Mouse (Mus musculus): Measurements from ENCODE around the gene Pabpn1l. TPM values are rescaled to one million over a fixed set of nuclear protein-coding genes. Genes with fewer than 3 reads are reported as not detected.
"Not testable (repeated sequence)": the region's sequence is repeated elsewhere in the genome, so short reads cannot be mapped to it uniquely, and the experiment has no call there.

Gene Pabpn1l
- polyA plus RNA-seq, 1 experiment, result 0.25 TPM

GRCm38 (mm10) chr8:122584981-122585380 is 37.6 kb downstream of the Pabpn1l start:
- no peak for TF ChIP-seq GATA1 (IDR thresholded peaks at IDR 0.05; ENCODE audit: borderline replicate concordance, low read length)
- TF ChIP-seq FLI1 (IDR thresholded peaks at IDR 0.05; ENCODE audit: low read length), result no peak
- H3K4me1 ChIP-seq, result peaks cover 54% of the 10 kb centered on the region
- H3K27me3 ChIP-seq (replicated peaks), result peaks cover 13% of the 10 kb centered on the region
- no peaks in the 10 kb centered on the region for H3K9me3 ChIP-seq
- peak overlapping the region; percentile 83 for H3K4me3 ChIP-seq (replicated peaks)
- H3K36me3 ChIP-seq (replicated peaks; ENCODE audit: low read length), result peaks cover 57% of the 10 kb centered on the region

- no peak for TF ChIP-seq FLI1 (IDR thresholded peaks at IDR 0.05; ENCODE audit: low read length)
- no peak for TF ChIP-seq GATA1 (IDR thresholded peaks at IDR 0.05; ENCODE audit: borderline replicate concordance, low read length)
- Histone ChIP-seq H3K4me1 (peaks cover 59% of the 10 kb centered on the region), H3K27me3 (replicated peaks) (peaks cover 15% of the 10 kb centered on the region), H3K36me3 (replicated peaks; ENCODE audit: low read length) (peaks cover 45% of the 10 kb centered on the region), H3K4me3 (replicated peaks) (no peak overlapping the region), H3K9me3 (no peaks in the 10 kb centered on the region)
Measured at GRCm38 (mm10) chr8:122580926-122581325, 41.6 kb downstream of the Pabpn1l start.

DNA sequence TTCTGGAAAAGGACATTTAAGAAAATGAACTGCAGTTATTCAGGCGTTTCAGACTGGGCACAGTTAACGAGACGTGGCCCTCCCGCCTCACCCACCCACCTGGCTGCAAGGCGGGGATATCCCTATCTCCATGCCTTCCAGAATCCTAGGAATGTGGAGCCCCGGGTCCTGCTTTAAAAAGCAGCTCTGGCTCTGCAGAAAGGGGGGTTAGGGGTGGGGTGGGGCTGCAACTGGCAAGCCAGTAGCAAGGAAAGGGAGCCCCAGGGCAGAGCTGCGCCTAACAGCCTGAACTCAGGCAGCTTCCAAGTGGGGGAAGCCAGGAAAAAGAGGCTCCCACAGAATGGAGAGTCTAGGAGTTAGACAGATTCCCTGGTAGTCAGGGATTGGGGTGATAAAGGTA is 43.3 kb downstream of the Pabpn1l start:
- H3K36me3 ChIP-seq (replicated peaks; ENCODE audit: low read length), result peaks cover 50% of the 10 kb centered on the region
- no peak overlapping the region for H3K4me3 ChIP-seq (replicated peaks)
- TF ChIP-seq FLI1 (IDR thresholded peaks at IDR 0.05; ENCODE audit: low read length) (no peak), GATA1 (IDR thresholded peaks at IDR 0.05; ENCODE audit: borderline replicate concordance, low read length) (no peak)
- H3K9me3 ChIP-seq, result no peaks in the 10 kb centered on the region
- peaks cover 59% of the 10 kb centered on the region for H3K4me1 ChIP-seq
- peaks cover 13% of the 10 kb centered on the region for H3K27me3 ChIP-seq (replicated peaks)

GRCm38 (mm10) chr8:122577116-122577515 is 45.4 kb downstream of the Pabpn1l start:
- Histone ChIP-seq H3K4me1 (peaks cover 56% of the 10 kb centered on the region), H3K27me3 (replicated peaks) (peaks cover 6% of the 10 kb centered on the region), H3K4me3 (replicated peaks) (peak overlapping the region; percentile 98), H3K9me3 (no peaks in the 10 kb centered on the region), H3K36me3 (replicated peaks; ENCODE audit: low read length) (peaks cover 57% of the 10 kb centered on the region)
- TF ChIP-seq FLI1 (IDR thresholded peaks at IDR 0.05; ENCODE audit: low read length), result no peak
- no peak for TF ChIP-seq GATA1 (IDR thresholded peaks at IDR 0.05; ENCODE audit: borderline replicate concordance, low read length)

- H3K4me1 ChIP-seq, result peaks cover 61% of the 10 kb centered on the region
Measured at GRCm38 (mm10) chr8:122576648-122577022, 45.9 kb downstream of the Pabpn1l start, which contains the start of gene Aprt. Gene Aprt (minus strand): TSS chr8:122576909.

DNA sequence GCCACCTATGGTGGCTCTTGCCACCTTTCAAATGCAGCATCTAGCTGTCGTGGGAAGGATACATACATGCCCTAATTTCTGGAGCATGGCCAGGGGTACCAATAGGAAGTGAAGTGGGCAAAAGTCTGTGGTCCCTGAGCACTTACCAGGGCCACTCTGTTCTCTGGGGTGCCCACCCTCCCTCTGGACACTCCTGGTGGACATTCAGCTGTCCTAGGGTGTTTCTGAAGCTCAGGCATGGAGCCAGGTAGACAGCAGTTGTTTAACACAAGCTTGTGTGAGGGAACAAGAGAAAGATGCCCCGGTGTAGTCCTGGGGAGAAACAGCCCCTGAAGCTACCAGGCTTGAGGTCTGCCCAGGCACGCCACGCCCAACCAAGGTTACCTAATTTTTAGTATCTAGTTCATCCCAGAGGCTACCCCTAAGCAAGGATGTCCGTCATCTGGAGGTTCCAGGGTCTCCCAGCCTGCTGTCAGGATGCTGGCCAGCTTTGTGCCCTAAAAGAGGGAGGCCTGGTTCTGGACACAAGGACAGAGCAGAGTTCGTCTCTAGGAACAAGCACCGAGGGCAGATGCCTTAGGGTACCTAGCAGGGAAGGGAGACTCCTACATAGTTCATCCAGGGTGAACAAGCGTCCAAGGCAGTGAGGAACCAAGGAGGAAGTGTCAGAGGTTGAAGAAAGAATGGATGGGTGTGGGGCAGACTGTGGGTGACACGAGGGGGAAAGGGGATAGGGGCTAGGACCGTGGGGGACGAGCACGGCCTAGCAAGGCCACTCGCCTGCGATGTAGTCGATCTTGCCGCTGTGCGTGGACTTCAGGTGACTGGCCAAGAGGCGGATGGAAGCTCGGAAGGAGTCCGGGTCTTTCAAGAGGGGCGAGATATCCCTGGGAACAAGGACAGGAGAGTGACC is 46.5 kb downstream of the Pabpn1l start:
- Histone ChIP-seq H3K4me3 (replicated peaks) (peak overlapping the region; percentile 98), H3K4me1 (peaks cover 62% of the 10 kb centered on the region), H3K9me3 (no peaks in the 10 kb centered on the region), H3K36me3 (replicated peaks; ENCODE audit: low read length) (peaks cover 63% of the 10 kb centered on the region), H3K27me3 (replicated peaks) (peaks cover 3% of the 10 kb centered on the region)
- TF ChIP-seq GATA1 (IDR thresholded peaks at IDR 0.05; ENCODE audit: borderline replicate concordance, low read length), result no peak
- TF ChIP-seq FLI1 (IDR thresholded peaks at IDR 0.05; ENCODE audit: low read length), result no peak

More at GRCm38 (mm10) chr8:122576648-122577022, 45.9 kb downstream of the Pabpn1l start, which contains the start of gene Aprt:
- peak within 1 kb of the TSS; percentile 98 for H3K4me3 ChIP-seq (replicated peaks)
- peaks cover 6% of the 10 kb centered on the region for H3K27me3 ChIP-seq (replicated peaks)
- TF ChIP-seq FLI1 (IDR thresholded peaks at IDR 0.05; ENCODE audit: low read length), result no peak
- TF ChIP-seq GATA1 (IDR thresholded peaks at IDR 0.05; ENCODE audit: borderline replicate concordance, low read length), result no peak
- peaks cover 61% of the 10 kb centered on the region for H3K36me3 ChIP-seq (replicated peaks; ENCODE audit: low read length)
- H3K9me3 ChIP-seq, result no peaks in the 10 kb centered on the region

GRCm38 (mm10) chr8:122575286-122575685 is 47.3 kb downstream of the Pabpn1l start:
- peaks cover 59% of the 10 kb centered on the region for H3K4me1 ChIP-seq

DNA sequence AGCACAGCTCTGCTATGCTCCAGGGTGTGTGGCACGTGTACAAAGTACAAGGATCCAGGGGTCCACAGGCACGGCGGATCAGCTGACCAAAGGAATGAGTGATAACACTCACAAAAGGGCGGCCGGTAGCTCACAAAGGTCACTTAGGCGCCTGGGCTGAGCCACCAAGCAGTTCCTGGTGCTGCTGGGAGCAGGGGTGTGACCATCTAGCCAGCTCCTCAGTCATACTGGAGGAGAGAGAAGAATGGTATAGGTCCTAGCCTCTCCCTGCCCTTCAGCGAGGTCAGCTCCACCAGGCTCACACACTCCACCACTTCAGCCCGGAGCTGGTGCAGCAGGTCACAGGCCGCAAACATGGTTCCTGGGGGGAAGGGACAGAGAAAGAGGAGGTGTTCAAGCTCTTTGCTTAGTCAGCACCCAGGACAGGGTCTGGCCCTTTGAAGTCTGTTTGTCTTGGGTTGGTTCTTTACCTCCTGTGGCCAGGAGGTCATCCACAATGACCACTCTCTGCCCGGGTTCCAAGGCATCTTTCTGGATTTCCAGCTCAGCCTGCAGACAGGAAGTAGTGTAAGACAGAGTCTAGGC is 47.8 kb downstream of the Pabpn1l start:
- Histone ChIP-seq H3K27me3 (replicated peaks) (peaks cover under 1% of the 10 kb centered on the region), H3K4me1 (peaks cover 61% of the 10 kb centered on the region), H3K4me3 (replicated peaks) (peak overlapping the region; percentile 98), H3K36me3 (replicated peaks; ENCODE audit: low read length) (peaks cover 72% of the 10 kb centered on the region), H3K9me3 (no peaks in the 10 kb centered on the region)
- TF ChIP-seq FLI1 (IDR thresholded peaks at IDR 0.05; ENCODE audit: low read length) (no peak), GATA1 (IDR thresholded peaks at IDR 0.05; ENCODE audit: borderline replicate concordance, low read length) (no peak)

More at GRCm38 (mm10) chr8:122575286-122575685, 47.3 kb downstream of the Pabpn1l start:
- H3K36me3 ChIP-seq (replicated peaks; ENCODE audit: low read length), result peaks cover 68% of the 10 kb centered on the region
- TF ChIP-seq GATA1 (IDR thresholded peaks at IDR 0.05; ENCODE audit: borderline replicate concordance, low read length) (no peak), FLI1 (IDR thresholded peaks at IDR 0.05; ENCODE audit: low read length) (no peak)
- H3K4me3 ChIP-seq (replicated peaks), result peak overlapping the region; percentile 98
- peaks cover 2% of the 10 kb centered on the region for H3K27me3 ChIP-seq (replicated peaks)
- H3K9me3 ChIP-seq, result no peaks in the 10 kb centered on the region

GRCm38 (mm10) chr8:122574264-122574663 is 48.3 kb downstream of the Pabpn1l start:
- no peak for TF ChIP-seq GATA1 (IDR thresholded peaks at IDR 0.05; ENCODE audit: borderline replicate concordance, low read length)
- TF ChIP-seq FLI1 (IDR thresholded peaks at IDR 0.05; ENCODE audit: low read length), result no peak
- H3K4me1 ChIP-seq, result peaks cover 63% of the 10 kb centered on the region

GRCm38 (mm10) chr8:122573577-122573976 is 49.0 kb downstream of the Pabpn1l start:
- Histone ChIP-seq H3K4me3 (replicated peaks) (no peak overlapping the region), H3K27me3 (replicated peaks) (no peaks in the 10 kb centered on the region), H3K36me3 (replicated peaks; ENCODE audit: low read length) (peaks cover 72% of the 10 kb centered on the region), H3K4me1 (peaks cover 68% of the 10 kb centered on the region), H3K9me3 (no peaks in the 10 kb centered on the region)
- TF ChIP-seq FLI1 (IDR thresholded peaks at IDR 0.05; ENCODE audit: low read length) (no peak), GATA1 (IDR thresholded peaks at IDR 0.05; ENCODE audit: borderline replicate concordance, low read length) (no peak)

More at GRCm38 (mm10) chr8:122574264-122574663, 48.3 kb downstream of the Pabpn1l start:
- no peaks in the 10 kb centered on the region for H3K9me3 ChIP-seq
- H3K36me3 ChIP-seq (replicated peaks; ENCODE audit: low read length), result peaks cover 75% of the 10 kb centered on the region
- peak overlapping the region; percentile 98 for H3K4me3 ChIP-seq (replicated peaks)
- no peaks in the 10 kb centered on the region for H3K27me3 ChIP-seq (replicated peaks)

GRCm38 (mm10) chr8:122573176-122573575 is 49.4 kb downstream of the Pabpn1l start:
- not testable (repeated sequence) for H3K27me3 ChIP-seq (replicated peaks); H3K4me3 ChIP-seq (replicated peaks); H3K9me3 ChIP-seq
- peaks cover 66% of the 10 kb centered on the region for H3K4me1 ChIP-seq
- H3K36me3 ChIP-seq (replicated peaks; ENCODE audit: low read length), result peaks cover 68% of the 10 kb centered on the region
